Mouse (Mus musculus) kidney, adult 9 months (tissue): ENCODE measurements around the gene Rln1.

Source experiments
- DNase-seq: peaks from one replicate; pipeline ENCODE4 v3.0.0; 2022

Gene Rln1

DNA sequence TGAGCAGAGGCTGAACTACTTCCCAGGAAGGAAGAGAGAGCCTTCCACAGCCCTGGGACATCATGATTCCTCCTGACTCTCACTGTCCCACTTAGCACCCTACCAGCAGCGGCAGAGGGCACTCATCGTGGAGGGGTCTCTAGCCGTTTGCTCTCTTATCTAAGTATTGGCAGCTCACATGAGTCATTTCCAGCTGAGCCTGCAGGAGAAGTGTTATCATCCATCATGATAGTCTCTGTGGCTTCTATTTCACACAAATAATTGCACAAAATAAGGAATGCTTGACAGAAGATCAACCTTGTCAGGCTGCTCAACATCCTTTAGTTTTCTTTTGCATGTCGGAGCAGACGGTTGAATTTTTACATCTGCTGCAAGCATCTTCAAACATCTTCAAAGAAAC is 25.8 kb upstream of the Rln1 start:
- no peak for DNase-seq

DNA sequence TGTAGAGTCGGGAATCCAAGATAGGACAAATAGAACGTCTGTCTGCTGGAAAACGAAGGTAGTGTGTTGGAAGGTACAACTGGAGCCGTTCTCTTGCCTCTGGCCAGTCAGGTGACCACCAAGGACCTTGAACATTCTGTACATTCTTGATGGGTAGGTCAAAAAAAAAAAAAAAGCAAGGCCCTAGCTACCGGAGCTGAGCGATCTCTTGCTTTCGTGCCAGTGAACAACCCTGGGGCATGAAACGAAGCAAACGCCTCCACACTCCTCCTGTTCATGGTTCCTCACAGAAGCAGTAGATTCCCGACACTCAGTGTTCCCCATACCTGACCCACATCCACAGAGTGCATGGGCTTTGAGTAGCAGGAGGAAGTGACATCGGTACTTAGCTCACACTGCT is 21.8 kb upstream of the Rln1 start:
- no peak for DNase-seq

DNA sequence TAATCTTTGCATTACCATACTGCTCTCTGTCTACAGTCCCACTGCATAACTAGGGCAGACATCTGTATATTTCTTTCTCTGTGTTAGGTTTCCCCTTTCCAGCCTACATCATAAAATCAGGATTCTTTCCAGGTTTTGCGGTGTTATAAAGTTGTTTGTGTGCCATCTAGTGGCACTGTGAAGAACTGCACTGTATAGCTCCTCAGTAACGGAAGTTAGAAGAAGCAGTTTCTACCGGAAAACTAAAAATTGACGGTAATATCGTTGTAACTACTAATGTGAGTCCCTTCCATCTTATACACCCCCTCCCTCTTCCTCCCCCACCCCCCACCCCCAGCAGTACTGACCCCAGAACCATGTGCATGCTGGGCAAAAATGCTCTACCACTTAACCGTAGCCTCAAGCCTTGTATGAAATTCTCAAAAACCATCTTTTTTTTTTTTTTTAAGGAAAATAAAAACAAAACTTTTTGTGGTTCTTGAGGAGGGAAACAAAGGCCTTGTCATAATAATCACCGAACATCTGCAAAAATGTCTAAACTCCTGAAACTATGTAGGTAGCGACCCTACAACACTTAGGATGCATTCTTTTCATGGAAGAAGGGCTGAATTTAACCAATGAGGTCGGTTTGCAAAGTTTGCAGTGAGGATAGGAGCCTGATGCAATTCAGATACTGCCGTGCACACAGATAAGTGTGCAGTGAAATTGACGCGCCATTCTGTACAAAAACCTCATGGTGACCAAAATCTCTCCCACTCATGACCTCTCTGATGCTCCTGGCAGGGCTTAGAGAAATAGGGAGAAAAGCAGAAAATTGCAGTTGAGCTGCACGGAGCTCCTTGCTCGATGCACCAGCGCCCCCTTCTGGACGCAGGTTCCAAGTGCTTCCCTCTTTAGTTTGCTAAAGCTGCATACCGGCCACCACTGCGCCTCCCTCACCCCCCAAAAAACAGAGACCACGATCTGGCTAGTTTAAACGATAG is 20.7 kb upstream of the Rln1 start:
- DNase-seq, result peak; percentile 89

DNA sequence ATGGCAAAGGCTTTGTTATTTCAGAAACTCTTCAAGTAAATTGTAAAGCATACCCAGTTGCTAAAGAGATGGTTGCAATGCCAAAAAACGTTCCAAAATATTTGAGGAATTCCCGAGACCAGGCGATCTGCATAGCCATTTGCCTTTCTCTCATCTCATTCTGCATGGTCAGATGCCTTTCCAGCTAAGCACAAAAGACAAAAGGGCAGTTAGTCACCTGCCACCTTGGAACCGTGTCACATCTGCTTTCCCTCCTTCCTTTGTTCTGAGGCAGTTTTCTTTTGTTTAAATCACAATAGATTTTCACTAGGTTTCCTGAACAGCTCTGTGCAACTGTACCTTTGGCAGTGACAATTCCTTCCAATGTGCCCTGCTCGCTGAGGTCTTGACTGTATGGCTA is 16.5 kb upstream of the Rln1 start:
- no peak for DNase-seq

DNA sequence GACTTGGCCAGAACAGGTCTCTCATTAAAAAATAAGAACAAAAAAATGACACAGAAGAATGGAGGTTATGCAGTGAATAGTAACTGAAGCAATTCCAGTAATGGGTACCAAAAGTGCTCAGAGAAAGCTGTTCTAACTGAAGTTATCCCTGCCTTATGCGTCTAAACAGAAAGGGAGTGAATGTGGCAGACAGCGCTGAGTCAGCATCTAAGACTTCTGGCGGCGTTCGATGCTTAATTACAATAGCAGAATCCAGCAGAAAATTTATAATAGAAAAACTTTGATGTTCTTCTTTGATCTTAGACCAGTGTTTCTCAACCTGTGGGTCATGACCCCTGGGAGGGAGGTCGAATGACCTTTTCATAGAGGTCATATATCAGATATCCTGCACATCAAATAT is 11.2 kb upstream of the Rln1 start:
- no peak for DNase-seq

DNA sequence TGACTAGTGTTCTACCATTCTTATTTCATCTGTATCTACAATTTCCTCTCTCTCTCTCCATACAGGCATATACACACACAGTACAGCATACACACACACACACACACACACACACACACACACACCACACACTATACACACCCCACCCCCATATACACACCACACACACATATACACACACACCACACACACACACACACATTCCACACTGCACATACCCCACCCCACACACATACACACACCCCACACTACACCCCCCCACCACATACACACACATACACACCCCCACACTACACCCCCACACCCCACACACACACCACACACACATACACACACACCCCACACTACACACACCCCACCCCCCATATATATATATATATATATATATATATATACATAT is 10.4 kb upstream of the Rln1 start:
- no peak for DNase-seq

DNA sequence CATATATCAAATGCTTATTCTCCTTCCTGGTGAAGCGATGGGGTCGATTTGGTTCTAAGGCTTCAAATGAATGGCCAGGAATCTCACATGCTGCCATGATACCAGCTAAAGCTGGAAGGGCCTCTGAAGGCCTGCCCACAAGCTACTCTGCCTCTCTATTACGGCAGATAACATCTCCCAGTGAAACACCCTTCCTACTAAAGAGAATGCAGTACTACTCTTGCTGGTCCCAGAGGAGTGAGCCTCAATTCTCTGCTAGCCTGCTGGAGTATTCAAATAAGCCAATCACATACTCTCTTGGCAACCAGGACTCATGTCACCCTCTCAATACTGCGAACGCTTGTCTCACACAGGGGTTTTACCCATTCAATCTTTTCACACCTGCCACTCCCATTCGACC is 7.8 kb upstream of the Rln1 start:
- no peak for DNase-seq

DNA sequence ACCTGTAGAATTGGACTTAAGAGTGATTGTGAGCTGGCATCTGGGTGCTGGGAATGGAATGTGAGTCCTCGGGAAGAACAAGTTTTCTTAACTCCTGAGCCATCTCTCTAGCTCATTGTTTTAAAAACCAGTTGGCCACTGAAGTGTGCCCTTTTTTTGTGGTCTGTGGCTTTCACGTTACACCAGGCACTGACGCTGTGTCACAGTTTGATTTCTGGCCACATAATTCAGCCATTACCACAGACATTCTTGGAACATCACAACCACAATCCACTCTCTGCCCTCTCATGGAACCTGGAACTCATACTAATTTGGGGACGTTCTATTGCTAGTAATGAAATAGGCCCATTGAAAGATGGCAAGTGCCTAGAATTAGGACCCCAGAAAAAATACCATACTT is 6.6 kb upstream of the Rln1 start:
- DNase-seq, result no peak

DNA sequence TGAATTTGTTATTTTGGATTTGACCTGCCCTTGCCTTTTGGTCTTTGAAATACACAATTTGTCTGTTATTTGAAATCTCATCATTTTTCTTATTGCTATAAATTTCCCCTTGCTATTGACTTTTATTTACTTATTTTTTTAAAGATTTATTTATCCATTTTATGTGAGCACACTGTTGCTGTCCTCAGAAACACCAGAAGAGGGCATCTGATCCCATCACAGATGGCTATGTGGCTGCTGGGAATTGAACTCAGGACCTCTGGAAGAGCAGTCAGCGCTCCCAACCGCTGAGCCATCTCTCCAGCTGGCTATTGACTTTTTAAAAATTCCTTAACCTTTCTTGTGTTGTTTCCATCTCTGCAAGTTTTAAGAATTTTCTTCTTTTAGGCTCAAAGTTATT is 2.2 kb upstream of the Rln1 start:
- no peak for DNase-seq

DNA sequence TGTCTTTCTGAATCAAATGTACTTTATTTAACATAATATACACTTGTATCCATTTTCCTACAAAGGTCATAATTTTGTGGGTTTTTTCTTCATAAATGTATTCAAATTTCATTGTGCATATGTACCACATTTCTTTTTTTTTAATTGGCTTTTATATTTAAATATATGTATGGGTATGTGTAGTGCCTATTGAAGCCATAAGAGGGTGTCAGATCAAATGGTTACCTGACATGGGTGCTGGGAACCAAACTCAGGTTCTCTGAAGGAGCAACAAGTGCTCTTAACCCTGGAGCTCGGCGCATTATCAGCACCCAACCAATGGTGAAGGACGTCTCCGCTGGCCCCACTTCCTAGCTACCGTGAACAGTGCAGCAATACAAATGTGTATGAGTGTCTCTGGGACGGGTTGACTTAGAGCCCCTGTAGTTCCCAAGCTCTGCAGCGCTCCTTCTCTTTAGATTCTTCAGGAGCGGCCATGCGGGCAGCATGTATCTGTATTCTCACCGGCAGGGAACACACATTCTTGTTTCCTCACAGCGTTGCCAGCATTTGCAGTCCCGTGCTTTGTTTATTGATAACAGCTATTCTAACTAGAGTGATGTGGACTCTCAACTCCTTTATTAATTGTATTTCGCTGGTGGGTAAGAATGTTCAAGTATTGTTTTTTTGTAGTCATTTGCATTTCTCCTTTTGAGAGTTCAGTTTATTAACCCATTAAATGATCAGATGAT is 7.5 kb downstream of the Rln1 start:
- DNase-seq, result no peak

DNA sequence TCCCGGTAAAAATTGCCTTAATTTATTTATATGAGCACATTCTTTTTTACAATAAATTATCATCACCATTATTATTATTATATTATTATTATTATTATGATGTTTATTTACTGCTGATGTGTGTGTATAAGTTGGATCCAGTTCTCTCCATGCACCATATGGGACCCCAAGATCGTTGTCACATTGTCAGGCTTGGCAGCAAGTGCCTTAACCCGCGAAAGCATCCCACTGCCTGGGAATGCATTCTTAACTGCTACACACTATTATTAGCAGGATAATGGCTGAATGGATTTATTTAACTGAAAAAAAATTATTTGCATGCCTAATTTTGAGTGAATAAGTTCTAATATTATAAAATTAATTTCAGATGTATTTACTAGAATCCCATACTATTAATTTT is 8.1 kb downstream of the Rln1 start:
- no peak for DNase-seq

DNA sequence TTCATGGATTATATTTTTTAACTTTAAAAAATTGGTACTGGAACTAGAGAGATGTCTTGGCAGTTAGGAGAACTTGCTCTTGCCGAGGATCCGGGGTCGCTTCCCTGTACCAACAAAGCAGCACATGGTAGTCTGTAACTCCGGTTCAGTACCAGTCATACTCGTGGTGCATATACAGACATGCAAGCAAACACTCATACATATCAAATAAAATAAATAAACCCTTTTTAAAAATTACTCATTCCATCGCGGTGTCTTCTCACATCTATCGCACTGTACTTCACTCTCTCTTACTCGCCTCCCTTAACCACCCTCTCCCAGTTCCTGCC is 8.7 kb downstream of the Rln1 start:
- DNase-seq, result no peak

DNA sequence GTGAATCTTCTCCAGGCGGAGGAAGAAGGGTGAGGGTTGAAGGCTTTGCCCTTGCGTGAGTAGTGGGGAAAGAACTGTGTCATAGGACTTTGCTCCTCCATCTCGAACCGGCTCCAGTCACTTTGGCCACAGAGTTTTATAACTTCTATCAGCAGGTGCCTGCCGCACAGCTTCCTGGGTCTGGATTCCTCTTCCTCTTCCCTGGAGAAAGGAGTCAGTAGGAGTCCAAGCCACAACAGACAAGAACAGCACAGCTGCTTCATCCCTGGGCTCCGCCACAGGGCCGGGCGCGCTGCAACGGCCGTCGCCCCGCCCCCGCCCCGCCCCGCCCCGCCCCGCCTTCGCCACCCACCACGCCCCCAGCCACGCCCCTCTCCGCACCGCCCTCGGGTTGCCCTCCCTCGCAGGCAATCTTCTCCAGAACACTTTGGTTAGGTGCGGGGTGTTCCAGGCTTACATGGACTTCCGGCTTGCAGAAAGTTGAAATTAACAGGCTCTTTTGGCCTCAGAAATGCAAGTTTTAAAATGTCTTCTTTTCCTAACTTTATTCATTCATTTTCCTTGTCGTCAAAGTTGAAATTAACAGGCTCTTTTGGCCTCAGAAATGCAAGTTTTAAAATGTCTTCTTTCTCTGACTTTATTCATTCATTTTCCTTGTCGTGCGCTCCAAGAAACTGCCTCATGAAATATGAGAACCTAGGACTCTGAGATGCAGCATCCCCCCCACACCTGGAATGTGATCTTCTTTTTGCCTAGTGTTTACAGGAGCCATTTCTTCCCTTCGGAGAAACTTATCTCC is 9.2 kb downstream of the Rln1 start, which contains the start of gene Insl6:
Gene Insl6, minus strand, starts transcription at position 304 of the 799 bp plus-strand sequence.
- DNase-seq, result peak; percentile 56

DNA sequence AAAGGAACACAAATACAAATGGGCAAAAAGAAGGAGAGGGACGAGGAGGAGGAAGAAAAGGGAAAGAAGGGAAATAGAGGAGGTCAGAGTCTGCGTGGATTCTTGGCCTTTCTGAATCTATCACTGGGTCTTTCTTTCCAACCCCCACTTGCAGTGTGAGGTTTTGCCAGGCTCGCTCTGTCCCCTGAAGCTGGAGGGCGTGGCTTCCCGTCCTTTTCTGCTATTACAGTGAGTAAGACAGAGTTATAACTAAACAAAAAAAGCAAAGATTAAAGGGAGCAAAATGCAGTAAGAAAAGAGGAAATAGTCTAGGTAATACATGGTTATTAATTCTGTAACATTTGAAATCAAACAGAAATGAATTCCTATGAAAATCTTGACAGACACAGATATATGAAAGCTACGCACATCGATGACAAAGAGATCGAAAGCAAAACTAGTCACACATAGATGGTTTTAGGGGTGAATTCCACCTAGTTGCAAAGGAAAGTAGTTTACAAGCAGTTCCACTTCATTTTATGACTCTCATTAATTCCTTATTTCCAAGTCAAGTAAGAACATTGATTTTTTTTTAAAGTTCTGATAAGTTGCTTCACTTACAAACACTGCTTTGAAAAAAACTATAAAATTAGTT is 10.9 kb downstream of the Rln1 start:
- DNase-seq, result no peak

DNA sequence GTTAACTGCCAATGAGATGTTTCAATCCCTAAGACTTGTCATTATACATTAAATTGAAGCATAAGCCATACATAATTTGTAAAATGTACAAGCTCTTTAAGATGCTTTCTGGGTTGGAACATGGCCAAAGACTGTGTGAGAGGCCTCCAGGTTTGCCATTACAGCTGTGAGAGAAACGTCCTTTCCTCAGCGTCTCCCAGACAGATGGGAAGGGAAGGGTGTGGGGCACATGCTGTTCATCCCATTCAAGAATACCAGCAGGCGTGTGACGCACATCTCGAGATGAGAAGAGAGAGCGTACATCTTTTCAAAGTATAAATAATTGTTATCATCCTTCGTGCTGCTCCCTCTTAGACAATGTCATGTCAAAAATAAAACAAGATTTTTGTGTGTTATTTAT is 21.8 kb downstream of the Rln1 start:
- DNase-seq, result no peak

DNA sequence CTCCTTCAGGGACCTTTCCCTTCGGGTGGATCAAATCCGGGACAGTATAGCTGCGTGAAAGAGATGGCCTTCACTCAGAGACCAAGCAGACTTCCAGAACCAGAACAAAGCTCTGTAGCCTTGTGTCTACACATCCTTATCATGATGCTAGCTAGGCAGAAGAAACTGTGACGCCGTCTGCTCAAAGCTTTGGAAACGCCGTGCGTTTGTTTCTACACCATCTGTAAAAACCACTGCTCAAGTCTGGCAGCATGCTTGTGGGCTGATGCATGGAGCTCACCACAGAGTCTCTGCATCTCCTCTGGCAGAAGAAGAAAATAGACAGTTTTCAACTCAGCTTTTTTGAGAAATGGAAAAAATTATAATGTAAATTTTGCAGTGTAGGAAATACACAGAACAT is 22.7 kb downstream of the Rln1 start:
- DNase-seq, result no peak

DNA sequence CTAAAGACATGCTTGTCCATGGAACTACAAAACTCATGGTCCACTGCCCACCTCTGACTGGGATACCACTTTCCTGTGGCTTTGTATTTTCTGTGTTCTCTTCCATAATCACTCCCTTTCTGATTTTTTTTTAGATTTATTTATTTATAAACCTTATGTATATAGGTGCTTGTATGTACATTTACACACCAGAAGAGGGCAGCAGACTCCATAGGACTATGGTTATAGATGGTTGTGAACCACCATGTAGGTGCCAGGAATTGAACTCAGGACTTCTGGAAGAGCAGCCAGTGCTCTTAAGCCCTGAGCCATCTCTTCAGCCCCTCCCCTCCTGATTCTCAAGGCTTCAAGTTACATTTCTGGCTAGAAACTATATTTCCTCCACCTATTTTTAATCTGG is 25.6 kb downstream of the Rln1 start:
- DNase-seq, result no peak

DNA sequence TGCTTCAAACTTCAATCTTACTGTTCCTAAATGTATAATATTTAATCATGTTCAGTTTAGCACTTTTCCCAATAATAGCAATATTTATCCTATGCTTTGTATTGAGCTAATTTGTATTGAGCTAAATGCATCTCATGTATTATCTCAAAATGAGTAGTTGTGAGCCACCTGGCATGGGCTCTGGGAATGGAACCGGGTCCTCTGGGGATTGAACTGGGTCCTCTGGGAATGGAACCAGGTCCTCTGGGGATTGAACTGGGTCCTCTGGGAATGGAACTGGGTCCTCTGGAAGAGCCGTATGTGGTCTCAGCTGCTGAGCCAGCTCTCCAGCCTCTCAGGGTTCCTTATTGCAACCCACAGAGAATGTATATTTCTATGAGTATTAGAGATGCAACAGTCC is 32.4 kb downstream of the Rln1 start:
- no peak for DNase-seq

DNA sequence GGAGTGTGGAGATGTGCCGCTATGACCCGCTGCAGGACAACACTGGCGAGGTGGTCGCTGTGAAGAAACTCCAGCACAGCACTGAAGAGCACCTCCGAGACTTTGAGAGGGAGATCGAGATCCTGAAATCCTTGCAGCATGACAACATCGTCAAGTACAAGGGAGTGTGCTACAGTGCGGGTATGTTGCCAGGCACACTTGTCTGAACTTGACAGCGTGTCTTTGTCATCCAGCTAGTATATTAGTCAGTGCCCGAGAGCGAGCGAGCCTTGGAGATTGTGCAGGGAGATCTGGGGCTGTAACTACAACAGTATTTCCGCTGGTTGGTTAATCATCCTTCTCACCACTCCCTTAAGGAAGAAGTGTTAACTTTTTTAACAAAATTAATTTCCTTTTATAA is 33.6 kb downstream of the Rln1 start:
- DNase-seq, result no peak

DNA sequence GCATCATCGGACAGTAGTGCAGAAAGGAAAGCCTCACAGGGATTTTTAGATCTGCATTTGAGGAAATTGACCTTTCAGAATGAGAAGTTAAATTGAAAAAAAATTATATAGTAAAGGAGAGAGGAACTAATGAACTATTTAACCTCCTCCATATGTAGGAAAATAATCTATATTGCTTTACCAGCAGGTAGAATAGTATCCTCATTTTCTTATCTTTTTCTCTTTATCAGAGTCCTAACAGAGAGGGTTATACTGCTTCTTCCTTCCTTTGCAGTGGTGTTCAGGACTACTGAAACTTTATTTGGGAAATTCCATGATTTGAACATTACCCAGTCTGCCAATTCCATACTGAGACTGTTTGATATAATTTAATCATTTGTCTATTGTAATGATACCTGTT is 37.1 kb downstream of the Rln1 start:
- no peak for DNase-seq

DNA sequence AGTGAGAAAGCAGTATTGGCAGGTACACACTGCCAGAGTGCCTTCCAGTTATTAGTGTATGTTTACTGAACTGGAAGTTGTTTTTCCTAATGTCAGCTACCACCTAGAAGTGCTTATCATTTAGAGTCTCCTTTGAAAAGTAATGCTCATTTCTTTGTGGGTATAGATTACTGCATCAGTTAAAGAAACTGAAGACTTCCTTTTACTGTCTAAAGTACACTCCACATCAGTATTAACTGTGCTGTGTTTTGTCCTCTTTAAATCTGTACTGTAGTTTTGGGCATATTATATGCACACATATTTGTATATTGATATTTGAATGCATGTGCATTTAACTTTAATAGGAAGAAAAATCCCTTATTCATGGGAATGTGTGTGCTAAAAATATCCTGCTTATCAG is 38.3 kb downstream of the Rln1 start:
- no peak for DNase-seq

DNA sequence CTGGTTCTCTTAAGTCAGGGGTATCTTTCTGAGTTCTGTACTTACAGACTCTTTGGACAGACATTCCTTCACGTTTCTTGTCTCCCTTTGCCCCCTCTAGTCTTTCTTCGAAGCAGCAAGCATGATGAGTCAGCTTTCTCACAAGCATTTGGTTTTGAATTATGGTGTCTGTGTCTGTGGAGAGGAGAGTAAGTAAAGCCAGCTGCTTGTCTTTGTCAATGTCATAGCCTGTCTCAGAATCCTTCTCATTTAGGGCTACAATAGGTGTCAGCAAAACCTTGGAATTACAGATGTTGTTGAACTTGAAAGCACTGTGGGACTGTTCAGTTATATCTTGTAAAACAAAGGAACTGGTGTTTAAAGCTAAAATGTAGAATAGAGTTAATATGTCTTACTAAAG is 39.7 kb downstream of the Rln1 start:
- no peak for DNase-seq

DNA sequence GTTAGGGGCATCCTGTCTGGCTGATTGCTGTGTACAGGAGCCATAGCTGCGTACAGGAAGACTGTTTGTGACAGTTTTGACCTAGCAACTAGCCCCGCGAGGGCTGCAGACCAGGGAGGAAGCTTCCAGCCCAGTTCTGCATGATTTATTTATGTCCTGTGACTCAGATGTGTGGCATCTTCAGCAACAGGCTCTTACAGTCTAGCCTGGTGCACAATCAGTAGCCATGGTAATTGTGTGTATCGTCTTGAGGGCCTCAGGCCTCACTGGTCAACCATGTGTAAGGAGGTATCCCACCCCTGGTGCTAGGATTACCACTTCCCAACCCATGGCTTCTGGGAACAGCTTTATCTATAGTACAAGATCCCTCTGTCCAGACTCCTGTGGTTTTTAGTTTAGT is 41.9 kb downstream of the Rln1 start:
- no peak for DNase-seq
